Mouse (Mus musculus) erythroblast, embryonic 14.5 days (primary cell): ENCODE data around the gene Cga.

Experiments
- GATA1 ChIP-seq: IDR thresholded peaks from 2 replicates; pipeline ENCODE4 v1.6.1; 2012; ENCODE audit warnings: low read length, inconsistent platforms, mixed read lengths
- TAL1 ChIP-seq: IDR thresholded peaks from 3 replicates; pipeline ENCODE4 v1.6.1; 2012; ENCODE audit warnings: low read length, inconsistent platforms, mixed read lengths

DNA sequence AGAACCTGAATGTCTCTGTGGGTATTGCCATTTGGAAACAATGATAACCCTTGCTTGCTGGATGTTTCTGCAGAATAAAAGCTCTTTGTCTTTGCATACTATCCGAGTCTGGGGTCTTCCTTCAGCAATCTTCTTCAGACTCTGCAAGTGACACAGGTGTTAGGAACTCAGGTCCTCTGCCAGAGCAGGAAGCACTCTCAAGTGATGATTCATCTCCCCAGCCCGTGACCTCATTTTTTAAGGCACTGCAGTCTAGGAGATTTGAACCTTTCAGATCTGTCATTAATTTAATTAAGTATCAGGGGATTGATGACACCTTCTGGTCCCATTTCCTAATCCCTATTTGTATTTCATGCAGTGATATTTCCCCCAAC is 3.8 kb upstream of the Cga start:
- TF ChIP-seq TAL1 (no peak), GATA1 (no peak)
